Mouse (Mus musculus): ENCODE data around the gene Pak1.

DNA sequence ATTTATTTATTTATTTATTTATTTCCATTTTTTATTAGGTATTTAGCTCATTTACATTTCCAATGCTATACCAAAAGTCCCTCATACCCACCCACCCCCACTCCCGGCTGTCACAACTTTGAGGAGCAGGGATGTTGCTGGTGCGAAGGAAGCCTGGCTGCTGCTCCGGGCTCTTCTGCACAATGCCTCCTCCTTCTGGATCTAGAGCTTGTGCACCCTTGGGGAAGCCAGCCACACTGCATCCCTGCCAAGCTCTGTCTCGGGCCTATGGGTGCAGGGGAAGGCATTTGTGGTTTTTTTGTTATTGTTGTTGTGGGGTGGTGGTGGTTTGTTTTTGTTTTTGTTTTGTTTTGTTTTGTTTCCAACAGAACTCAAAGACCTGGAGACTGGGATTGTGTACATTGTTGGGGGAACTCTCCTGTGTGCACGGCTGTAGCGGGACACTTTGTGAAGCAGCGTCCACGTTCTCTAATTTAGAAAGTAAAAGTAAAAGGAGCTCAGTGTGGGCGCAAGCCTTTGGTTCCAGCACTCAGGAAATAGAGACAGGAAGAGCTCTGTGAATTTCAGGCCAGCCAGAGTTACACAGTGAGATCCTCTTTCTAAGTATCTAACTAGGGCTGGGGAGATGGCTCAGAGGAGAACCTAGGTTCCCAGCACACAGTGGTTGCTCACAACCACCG lies 39.7 kb upstream of the Pak1 start:
- TF ChIP-seq POLR2A (IDR thresholded peaks at IDR 0.05; ENCODE audit: borderline replicate concordance, insufficient read depth, low read length) (no peak), CTCF (IDR thresholded peaks at IDR 0.05; ENCODE audit: borderline replicate concordance, insufficient read depth, low read depth, low read length) (no peak)

Data from cerebellum, adult 2 months (tissue).